Mouse (Mus musculus) brain, adult 2 months (tissue): ENCODE data around the gene Sox4.
A peak's percentile ranks its signal among the peaks of the same experiment; 100 is the strongest.

Experiments
- DNase-seq: peaks from one replicate; pipeline ENCODE4 v3.0.0; 2011; ENCODE audit warnings: low read depth, low spot score

The Sox4 gene

GRCm38 (mm10) chr13:28953581-28953991 lies at the start of gene Sox4:
Gene Sox4 (minus strand): TSS chr13:28953713.
- peak; percentile 97 for DNase-seq

GRCm38 (mm10) chr13:28991899-28992664 lies 38.6 kb upstream of the Sox4 start:
- no peak for DNase-seq

- DNase-seq = no peak
Observed at GRCm38 (mm10) chr13:28988751-28989703, 35.5 kb upstream of the Sox4 start.

GRCm38 (mm10) chr13:28980681-28981080 lies 27.2 kb upstream of the Sox4 start:
- no peak for DNase-seq

GRCm38 (mm10) chr13:28975011-28975410 lies 21.5 kb upstream of the Sox4 start:
- DNase-seq = no peak

GRCm38 (mm10) chr13:28974597-28974996 lies 21.1 kb upstream of the Sox4 start:
- DNase-seq = peak; percentile 47

- no peak for DNase-seq
Observed at GRCm38 (mm10) chr13:28960916-28961315, 7.4 kb upstream of the Sox4 start.

- DNase-seq = peak; percentile 93
Observed at GRCm38 (mm10) chr13:28959458-28959978, 6.0 kb upstream of the Sox4 start.

- no peak for DNase-seq
Observed at GRCm38 (mm10) chr13:28959068-28959440, 5.5 kb upstream of the Sox4 start.

GRCm38 (mm10) chr13:28958211-28959067 lies 4.9 kb upstream of the Sox4 start:
- DNase-seq = peak; percentile 86

GRCm38 (mm10) chr13:28957765-28958164 lies 4.3 kb upstream of the Sox4 start:
- DNase-seq = peak; percentile 97

- peak; percentile 89 for DNase-seq
Observed at GRCm38 (mm10) chr13:28952576-28953571, 639 bp downstream of the Sox4 start.

- no peak for DNase-seq
Observed at GRCm38 (mm10) chr13:28951691-28952575, 1.6 kb downstream of the Sox4 start.

GRCm38 (mm10) chr13:28950623-28951491 lies 2.7 kb downstream of the Sox4 start:
- peak; percentile 65 for DNase-seq

GRCm38 (mm10) chr13:28950266-28950622 lies 3.3 kb downstream of the Sox4 start:
- peak; percentile 72 for DNase-seq

- peak; percentile 38 for DNase-seq
Observed at GRCm38 (mm10) chr13:28949279-28949915, 4.1 kb downstream of the Sox4 start.

GRCm38 (mm10) chr13:28948541-28948940 lies 5.0 kb downstream of the Sox4 start:
- peak; percentile 39 for DNase-seq
